Comparison of ENCODE assay signal across 16 mouse cellular contexts in genomic region chr3:96757691-96758090, GRCm38 (mm10). TPM values are rescaled to one million over a fixed set of nuclear protein-coding genes. Genes with fewer than 3 reads are reported as not detected.
A peak's percentile ranks its signal among the peaks of the same experiment; 100 is the strongest.
DNase-seq lines count a peak whose midpoint lies in the region; ATAC-seq lines count a peak whose summit lies in the region.
"Had no signal": no experiment of that assay in that cellular context is flagged by ENCODE, and none has a peak within 500 bp of the region (broad histone marks: within the 10 kb centered on the region; RNA-seq: fewer than 3 reads in every experiment).

No protein-coding gene starts in this region.

- H3K27ac ChIP-seq in heart, embryonic 11.5 days (ENCODE audit: low read depth, low read length), result no peak overlapping the region
- peak overlapping the region; percentile 13; the same call in 1 of the 2 replicates for H3K27ac ChIP-seq in heart, embryonic 13.5 days (replicated peaks)
- H3K27ac ChIP-seq: forebrain, embryonic 15.5 days; hindbrain, postnatal 0 days; neural tube, embryonic 12.5 days; stomach, embryonic 15.5 days had no signal

- H3K4me1 ChIP-seq in heart, embryonic 11.5 days (ENCODE audit: control insufficient read depth, insufficient read depth, low read length), result peaks cover 4% of the 10 kb centered on the region
- H3K4me1 ChIP-seq in heart, embryonic 13.5 days, result peaks cover 12% of the 10 kb centered on the region
- H3K4me1 ChIP-seq: forebrain, embryonic 15.5 days; neural tube, embryonic 12.5 days; stomach, embryonic 15.5 days had no signal

- no peak for ATAC-seq in heart, embryonic 11.5 days (replicated peaks; ENCODE audit: insufficient number of reproducible peaks, low FRiP score, low TSS enrichment)
- no peak for ATAC-seq in heart, embryonic 13.5 days (ENCODE audit: extremely low read depth, insufficient number of reproducible peaks, low FRiP score, low TSS enrichment)
- ATAC-seq: forebrain, embryonic 15.5 days; hindbrain, postnatal 0 days; midbrain, embryonic 16.5 days had no signal

- no peaks in the 10 kb centered on the region for H3K9me3 ChIP-seq in heart, embryonic 11.5 days (replicated peaks; ENCODE audit: control insufficient read depth, low read length)
- no peaks in the 10 kb centered on the region for H3K9me3 ChIP-seq in heart, embryonic 13.5 days
- H3K9me3 ChIP-seq: forebrain, embryonic 15.5 days; neural tube, embryonic 12.5 days; stomach, embryonic 15.5 days had no signal

- H3K9ac ChIP-seq in heart, embryonic 11.5 days (ENCODE audit: low read depth, low read length), result no peak overlapping the region
- no peak overlapping the region for H3K9ac ChIP-seq in heart, embryonic 13.5 days
- H3K9ac ChIP-seq: forebrain, embryonic 15.5 days; lung, embryonic 14.5 days; neural tube, embryonic 12.5 days; stomach, embryonic 15.5 days had no signal

- WGBS in heart, embryonic 11.5 days (ENCODE audit: insufficient replicate concordance), result 51% methylated on average over 7 of the region's 7 CpGs
- WGBS in heart, embryonic 13.5 days, result 45% methylated on average over 7 of the region's 7 CpGs

- no peak overlapping the region for H3K4me2 ChIP-seq in heart, embryonic 11.5 days
- 0 out of 2 replicates have a peak overlapping the region, but pooled peaks have one; percentile 20 for H3K4me2 ChIP-seq in heart, embryonic 13.5 days
- H3K4me2 ChIP-seq: forebrain, embryonic 15.5 days; lung, embryonic 14.5 days; neural tube, embryonic 12.5 days; stomach, embryonic 15.5 days had no signal

- no peak overlapping the region for H3K4me3 ChIP-seq in heart, embryonic 11.5 days (ENCODE audit: low read depth, low read length)
- no peak overlapping the region for H3K4me3 ChIP-seq in heart, embryonic 13.5 days
- H3K4me3 ChIP-seq: forebrain, embryonic 15.5 days; neural tube, embryonic 12.5 days; stomach, embryonic 15.5 days had no signal

- H3K27me3 ChIP-seq in heart, embryonic 11.5 days (ENCODE audit: control insufficient read depth, insufficient read depth, low read length), result no peaks in the 10 kb centered on the region
- no peaks in the 10 kb centered on the region for H3K27me3 ChIP-seq in heart, embryonic 13.5 days (replicated peaks)
- H3K27me3 ChIP-seq: forebrain, embryonic 15.5 days; neural tube, embryonic 12.5 days; stomach, embryonic 15.5 days had no signal

- no peaks in the 10 kb centered on the region for H3K36me3 ChIP-seq in heart, embryonic 11.5 days (ENCODE audit: control insufficient read depth, insufficient read depth, low read length)
- peaks cover 10% of the 10 kb centered on the region for H3K36me3 ChIP-seq in heart, embryonic 13.5 days
- H3K36me3 ChIP-seq: forebrain, embryonic 15.5 days; neural tube, embryonic 12.5 days; stomach, embryonic 15.5 days had no signal

- DNase-seq in heart, adult 8-10 months (ENCODE audit: low spot score), result peak; percentile 54
- peak; percentile 36 for DNase-seq in cerebellum, adult 9-11 months
- DNase-seq in adipocyte (ENCODE audit: low spot score), result no peak
- DNase-seq in layer of hippocampus, adult 8-10 months (ENCODE audit: low spot score in 2 of 2), result no peak
- DNase-seq in adrenal gland, adult (ENCODE audit: inconsistent age in 2 of 2, low spot score in 1 of 2), result no peak
- DNase-seq: kidney, adult 8-10 months; kidney, postnatal 4 days; lung, embryonic 14.5 days; thymus, postnatal 4 days had no signal

RNA-seq across cellular contexts. Expression of gene Rnf115, which starts 30.2 kb away (rescaled TPM):
- total RNA-seq in heart, adult 8-10 months (2022), result 10 to 100 TPM; 21.5 to 32.5 (median 27.8) TPM
- 53.9 and 56.1 TPM in 2 replicates for polyA plus RNA-seq in heart, embryonic 11.5 days (2014; fragmentation: Nextera tagmentation; extraction: Ambion mirVana)
- 36.9 and 44.8 TPM in 2 replicates for polyA plus RNA-seq in heart, embryonic 13.5 days (2015; fragmentation: Nextera tagmentation; extraction: Ambion mirVana)
- 10 to 100 TPM; 58.6 to 61.8 (median 60.4) TPM for total RNA-seq in layer of hippocampus, adult 8-10 months (2022)

RNA-seq across cellular contexts. Expression of gene Polr3c, which starts 30.3 kb away (rescaled TPM):
- 10 to 100 TPM; 22.8 to 25.7 (median 24.0) TPM for total RNA-seq in heart, adult 8-10 months (2022)
- 31.4 and 32.7 TPM in 2 replicates for polyA plus RNA-seq in heart, embryonic 11.5 days (2014; fragmentation: Nextera tagmentation; extraction: Ambion mirVana)
- polyA plus RNA-seq in heart, embryonic 13.5 days (2015; fragmentation: Nextera tagmentation; extraction: Ambion mirVana), result 25.2 and 29.3 TPM in 2 replicates
- total RNA-seq in layer of hippocampus, adult 8-10 months (2022), result 10 to 100 TPM; 23.0 to 25.4 (median 25.0) TPM

RNA-seq across cellular contexts. Expression of gene Nudt17, which starts 49.3 kb away (rescaled TPM):
- total RNA-seq in heart, adult 8-10 months (2022), result 1 to 10 TPM; 2.9 to 4.0 (median 3.2) TPM
- polyA plus RNA-seq in heart, embryonic 11.5 days (2014; fragmentation: Nextera tagmentation; extraction: Ambion mirVana), result 7.4 and 9.3 TPM in 2 replicates
- polyA plus RNA-seq in heart, embryonic 13.5 days (2015; fragmentation: Nextera tagmentation; extraction: Ambion mirVana), result 7.1 and 7.2 TPM in 2 replicates
- total RNA-seq in layer of hippocampus, adult 8-10 months (2022), result 10 to 100 TPM; 12.6 to 18.6 (median 14.5) TPM

Comparison
In these comparisons a context has a peak if more than half of its experiments do, and no peak if none do; other contexts are left out.
1. DNase-seq: peak in heart, adult 8-10 months (single experiment) and cerebellum, adult 9-11 months (single experiment); none in adipocyte (single experiment), layer of hippocampus, adult 8-10 months (0 of 2) and adrenal gland, adult (0 of 2).